Mouse (Mus musculus): Measurements from ENCODE around the gene Olfr297.

Olfr297 gene

DNA sequence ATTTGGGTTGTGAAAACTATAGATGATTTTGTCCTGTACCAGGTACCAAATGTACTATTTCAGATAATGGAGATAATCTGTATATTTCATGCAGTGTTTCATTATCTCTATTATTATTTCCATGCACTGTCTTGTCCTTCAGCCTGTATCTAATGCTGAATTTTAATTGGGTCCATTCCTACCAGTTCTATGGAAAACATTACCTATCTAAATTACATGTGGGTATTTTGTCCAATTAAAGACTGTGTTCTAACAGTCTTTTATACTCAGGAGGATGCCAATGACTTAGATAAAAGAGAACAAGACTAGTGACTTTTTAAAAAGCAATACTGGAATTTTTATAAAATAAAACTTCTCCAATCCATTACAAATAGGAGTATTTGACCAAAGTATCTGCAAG, at the start of gene Olfr297:
TSS of gene Olfr297 (plus strand) at position 301 of the 400 bp plus-strand sequence.
- DNase-seq (ENCODE audit: low spot score in 2 of 2) = no peak

DNA sequence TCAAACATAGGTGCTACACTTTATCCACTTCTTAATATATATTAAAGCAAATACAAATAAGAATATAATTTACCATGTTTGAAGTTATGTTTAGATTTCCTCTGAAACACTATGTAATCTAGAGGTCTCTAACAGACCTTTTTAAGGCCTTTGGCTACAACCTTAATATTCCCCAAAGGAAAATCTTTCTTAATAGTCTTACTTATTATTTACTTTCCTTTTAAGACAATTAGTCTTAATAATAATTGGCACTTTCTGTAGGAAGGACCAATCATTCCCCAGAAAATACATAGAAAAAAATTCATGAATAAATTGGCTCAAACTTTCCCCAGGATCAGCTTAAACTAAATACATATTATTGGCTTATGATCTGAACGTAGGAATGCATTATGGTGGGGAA, 27.4 kb upstream of the Olfr297 start, which contains the start of gene Olfr298:
TSS of gene Olfr298 (minus strand) at position 101 of the 400 bp plus-strand sequence.
- DNase-seq (ENCODE audit: low spot score in 2 of 2) = no peak
